Mouse (Mus musculus): ENCODE measurements around the gene Ftsj3.
"Not testable (repeated sequence)": the region's sequence is repeated elsewhere in the genome, so short reads cannot be mapped to it uniquely, and the experiment has no call there.

The Ftsj3 gene

DNA sequence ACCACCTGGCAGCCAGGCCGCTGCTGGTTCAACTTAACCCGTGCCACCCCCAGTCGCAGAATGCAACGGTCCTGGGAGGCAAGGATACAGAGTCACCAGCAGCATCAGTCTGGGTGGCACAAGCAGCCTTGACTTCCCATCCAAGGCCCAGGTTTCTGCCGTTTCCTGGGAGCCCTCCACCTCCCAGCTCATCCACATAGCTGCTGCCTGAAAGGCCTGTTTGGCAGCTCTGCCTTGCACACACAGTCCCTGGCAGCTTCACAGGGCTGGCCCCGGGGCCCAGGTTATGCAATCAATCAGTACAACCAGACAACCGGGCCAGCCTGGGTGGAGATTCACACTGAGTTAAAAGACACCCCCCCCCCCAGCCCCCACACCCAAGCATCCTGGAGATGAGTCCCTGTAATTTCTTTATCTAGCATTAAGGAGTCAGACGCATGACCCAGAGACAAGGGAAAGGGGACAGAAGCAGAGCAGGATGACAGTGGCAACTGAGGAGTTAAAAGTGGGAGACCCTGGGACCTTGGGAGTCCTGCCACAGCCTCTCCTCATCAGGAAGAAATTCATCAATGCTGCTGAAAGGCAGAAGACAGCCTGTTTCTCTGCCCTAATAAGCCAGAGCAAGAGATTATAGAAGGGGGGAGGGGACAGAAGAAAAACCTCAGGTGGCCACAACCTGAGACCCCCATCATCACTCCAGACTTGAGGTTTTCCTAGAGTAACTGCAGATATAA is 12.6 kb upstream of the Ftsj3 start:
- DNase-seq (ENCODE audit: low spot score), result peak; percentile 82

GRCm38 (mm10) chr11:106267871-106268270 is 12.0 kb upstream of the Ftsj3 start:
- no peak for DNase-seq (ENCODE audit: low spot score)

DNA sequence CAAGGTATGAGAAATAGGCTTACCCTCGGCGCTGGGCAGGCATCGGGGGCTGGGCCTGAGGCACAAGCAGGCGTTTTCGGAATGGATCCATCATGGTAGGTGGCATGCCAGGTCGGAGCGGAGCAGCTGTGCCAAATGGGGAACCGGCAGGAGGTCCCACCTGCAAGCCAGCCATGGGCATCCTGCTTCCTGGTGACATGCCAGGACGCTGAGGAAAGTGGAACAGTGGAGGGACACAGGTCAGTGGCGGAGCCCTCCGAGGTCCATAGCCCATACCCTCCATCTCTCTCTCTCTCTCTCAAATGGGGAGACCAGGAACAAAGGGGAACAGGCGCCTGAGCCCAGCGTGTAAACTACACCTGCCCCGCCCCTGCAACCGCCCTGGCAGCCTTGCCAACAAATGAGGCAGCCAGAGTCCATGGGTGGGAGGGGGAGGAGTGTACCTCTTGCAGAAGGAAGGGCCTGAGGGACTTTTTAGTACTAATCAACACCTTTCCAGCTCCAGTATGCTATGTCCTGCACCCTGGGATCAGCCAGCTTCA is 11.5 kb upstream of the Ftsj3 start:
- DNase-seq (ENCODE audit: low spot score), result no peak

- no peak for DNase-seq (ENCODE audit: low spot score)
Measured at GRCm38 (mm10) chr11:106266431-106266830, 10.6 kb upstream of the Ftsj3 start.

DNA sequence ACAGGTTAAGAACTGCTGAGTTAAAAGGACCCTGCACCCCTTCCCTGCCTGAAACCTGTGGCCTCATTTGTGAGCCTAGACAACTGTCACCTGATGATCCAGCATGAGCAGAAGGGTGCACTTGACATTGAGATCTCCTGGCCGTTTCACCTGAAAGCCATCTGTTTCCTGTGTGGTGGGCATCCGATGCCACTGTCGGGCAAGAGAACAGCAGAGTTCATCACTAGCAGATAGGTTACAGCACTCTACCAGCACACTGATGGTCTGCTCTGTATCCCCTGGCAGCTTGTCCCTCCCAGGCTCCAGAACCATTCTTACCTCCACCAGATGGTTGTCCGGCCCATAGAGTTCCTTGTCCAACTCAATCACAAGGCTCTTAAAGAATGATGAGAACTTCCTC is 9.7 kb upstream of the Ftsj3 start:
- no peak for DNase-seq (ENCODE audit: low spot score)

- no peak for DNase-seq (ENCODE audit: low spot score)
Measured at GRCm38 (mm10) chr11:106264988-106265387, 9.1 kb upstream of the Ftsj3 start.

DNA sequence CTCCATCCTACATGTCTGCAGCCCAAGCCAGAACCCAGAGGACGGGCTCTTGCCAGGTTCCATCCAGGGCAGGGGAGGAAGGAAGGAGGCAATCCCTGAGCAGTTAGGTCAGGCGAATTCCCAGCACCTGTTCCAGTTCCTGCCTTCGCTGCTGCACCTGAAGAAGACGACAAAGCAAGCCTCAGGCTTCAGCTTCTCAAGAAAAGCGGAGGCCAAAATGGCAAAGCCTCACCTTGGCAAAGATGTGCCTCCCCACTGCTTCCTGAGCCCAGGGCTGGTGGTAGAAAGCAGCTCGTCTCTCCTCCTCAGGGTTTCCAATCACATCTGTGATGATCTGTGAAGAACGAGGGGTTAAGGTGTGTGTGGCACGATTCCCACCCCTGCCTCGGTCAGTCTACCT is 8.1 kb upstream of the Ftsj3 start:
- DNase-seq (ENCODE audit: low spot score), result no peak

DNA sequence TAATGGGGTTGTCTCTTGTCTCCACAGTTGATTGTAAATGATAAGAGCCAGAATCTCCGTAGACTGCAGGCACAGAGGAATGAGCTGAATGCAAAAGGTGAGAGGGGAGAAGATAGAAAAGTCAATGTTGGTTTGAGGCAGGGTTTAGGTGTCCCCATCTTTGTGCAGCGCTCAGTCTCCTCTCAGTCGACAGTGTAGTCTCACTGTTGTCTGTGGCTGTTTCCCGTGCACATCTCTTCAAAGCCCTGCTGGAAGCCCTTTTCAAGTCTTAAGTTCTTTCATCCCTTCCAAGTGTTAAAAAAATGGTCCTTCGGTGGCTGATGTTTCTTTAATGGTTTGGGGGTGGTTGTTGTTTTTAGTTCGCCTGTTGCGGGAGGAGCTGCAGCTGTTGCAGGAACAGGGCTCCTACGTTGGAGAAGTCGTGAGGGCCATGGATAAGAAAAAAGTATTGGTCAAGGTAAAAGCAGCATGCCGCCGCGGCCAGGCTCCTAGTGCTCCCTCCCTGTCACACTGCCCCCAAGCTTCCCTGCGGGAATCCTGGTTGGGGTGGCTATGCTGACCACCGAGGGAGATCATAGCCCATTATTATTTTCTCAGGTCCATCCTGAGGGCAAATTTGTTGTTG is 5.1 kb upstream of the Ftsj3 start:
- DNase-seq (ENCODE audit: low spot score), result no peak

- DNase-seq (ENCODE audit: low spot score), result no peak
Measured at GRCm38 (mm10) chr11:106256775-106257174, 896 bp upstream of the Ftsj3 start.

DNA sequence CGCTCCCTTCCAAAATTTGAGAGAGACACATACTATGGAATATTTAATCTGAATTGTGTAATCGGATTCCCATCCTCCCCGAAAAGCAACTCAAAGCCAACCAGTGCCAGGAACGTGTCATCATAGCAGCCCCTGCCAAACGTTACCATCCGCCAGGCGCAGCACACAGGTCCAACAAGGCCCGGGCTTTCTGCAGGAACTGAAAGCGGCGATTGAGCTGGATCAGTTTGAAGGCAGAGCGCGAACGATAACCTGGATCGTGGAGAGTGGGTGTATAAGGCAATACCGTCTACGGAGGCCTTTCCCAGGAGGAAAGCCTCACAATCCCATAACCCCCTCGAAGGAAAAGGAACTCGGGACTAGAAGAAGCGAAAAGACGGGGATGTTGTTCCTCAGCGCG is 705 bp downstream of the Ftsj3 start:
- no peak for DNase-seq (ENCODE audit: low spot score)

DNA sequence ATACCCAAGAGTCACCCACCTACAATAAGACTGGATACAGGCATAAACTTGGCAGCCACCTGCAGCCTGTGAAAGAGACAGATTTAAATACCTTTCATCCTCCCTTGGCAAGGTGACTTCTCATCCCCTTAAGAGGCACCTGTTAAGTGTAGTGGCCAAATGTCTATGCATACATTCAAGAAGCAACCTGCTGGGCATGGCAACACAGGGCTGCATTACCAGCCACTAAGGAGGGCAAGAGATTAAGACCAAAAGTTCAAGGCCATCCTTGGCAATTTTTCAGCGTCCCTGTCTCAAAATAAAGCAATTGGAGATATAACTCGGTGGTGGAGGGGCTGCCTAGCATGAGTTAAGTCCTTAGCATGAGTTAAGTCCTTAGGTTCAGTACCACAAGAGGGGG is 1.1 kb downstream of the Ftsj3 start:
- no peak for DNase-seq (ENCODE audit: low spot score)

DNA sequence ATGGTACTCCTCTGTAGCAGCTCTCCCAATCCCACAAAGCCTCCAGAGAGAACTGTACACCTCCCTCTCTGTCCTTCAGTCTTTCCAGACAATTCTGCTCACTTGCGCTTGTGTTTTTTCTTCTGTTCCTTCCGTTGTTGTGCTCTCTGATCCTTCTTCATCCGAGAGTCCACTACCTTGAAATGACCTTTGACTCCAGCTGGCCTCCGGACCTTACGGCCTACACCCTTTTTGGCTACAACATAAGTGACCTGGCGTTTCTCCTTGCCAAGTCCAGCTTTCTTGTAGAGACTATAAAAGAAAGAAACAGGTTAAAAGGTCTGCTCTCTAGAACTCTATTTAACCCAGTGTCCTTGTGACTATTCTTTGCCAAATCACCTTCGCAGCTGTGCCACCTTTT is 6.6 kb downstream of the Ftsj3 start:
- no peak for DNase-seq (ENCODE audit: low spot score)

DNA sequence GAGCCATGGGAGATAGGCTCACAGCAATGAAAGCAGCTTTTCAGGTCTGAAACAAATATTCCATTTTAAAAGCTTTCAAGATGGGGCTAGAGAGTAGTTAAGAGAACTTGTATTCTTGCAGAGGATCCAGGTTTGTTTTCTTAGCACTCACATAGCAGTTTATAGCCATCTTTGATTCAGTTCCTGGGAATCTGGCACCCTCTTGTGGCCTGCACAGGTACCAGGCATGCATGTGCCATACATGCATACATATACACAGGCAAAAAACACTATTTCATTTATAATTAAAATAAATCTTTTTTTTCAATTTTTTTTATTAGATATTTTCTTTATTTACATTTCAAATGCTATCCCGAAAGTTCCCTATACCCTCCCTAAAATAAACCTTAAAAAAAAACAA is 9.0 kb downstream of the Ftsj3 start:
- no peak for DNase-seq (ENCODE audit: low spot score)

DNA sequence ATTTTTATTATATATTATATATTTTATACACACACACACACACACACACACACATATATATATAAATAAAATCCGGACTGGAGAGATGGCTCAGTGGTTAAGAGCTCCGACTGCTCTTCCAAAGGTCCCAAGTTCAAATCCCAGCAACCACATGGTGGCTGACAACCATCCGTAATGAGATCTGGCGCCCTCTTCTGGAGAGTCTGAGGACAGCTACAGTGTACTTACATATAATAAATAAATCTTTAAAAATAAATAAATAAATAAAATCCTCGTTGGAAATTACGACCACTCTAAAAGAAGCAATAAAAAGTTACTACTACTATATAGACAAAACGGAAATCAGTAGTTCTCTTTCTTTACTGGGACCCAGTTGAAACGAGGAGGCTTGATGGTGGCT is 21.9 kb downstream of the Ftsj3 start:
- not testable (repeated sequence) for DNase-seq (ENCODE audit: low spot score)

GRCm38 (mm10) chr11:106220603-106221002 is 35.3 kb downstream of the Ftsj3 start:
- no peak for DNase-seq (ENCODE audit: low spot score)

- DNase-seq (ENCODE audit: low spot score), result peak; percentile 92
Measured at GRCm38 (mm10) chr11:106216730-106217490, 39.0 kb downstream of the Ftsj3 start, which contains the start of gene Ddx42. Gene Ddx42 (plus strand): TSS chr11:106216926.

- peak; percentile 97 for DNase-seq (ENCODE audit: low spot score)
Measured at GRCm38 (mm10) chr11:106215927-106216729, 39.8 kb downstream of the Ftsj3 start, which contains the start of gene Ccdc47. Gene Ccdc47 (minus strand): TSS chr11:106216344.

GRCm38 (mm10) chr11:106215450-106215859 is 40.4 kb downstream of the Ftsj3 start:
- DNase-seq (ENCODE audit: low spot score), result no peak

DNA sequence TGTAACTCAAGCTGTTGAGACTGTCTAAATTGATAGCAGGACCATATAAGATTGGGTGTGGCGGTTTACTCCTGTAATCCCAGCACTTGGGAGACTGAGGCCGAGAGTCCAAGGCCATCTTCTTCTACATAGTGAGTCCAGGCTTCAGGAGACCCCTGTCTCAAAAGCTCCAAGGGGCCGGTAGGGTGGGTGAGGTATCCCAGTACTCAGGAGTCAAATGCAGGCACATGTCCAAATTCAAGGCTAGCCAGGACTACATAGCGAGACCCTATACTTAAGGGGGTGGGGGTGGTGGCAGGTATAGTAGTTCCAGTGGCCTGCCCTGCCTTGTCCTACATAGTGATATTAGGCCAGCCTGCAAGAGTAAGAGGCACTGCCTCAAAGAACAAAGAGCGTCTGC is 41.0 kb downstream of the Ftsj3 start:
- DNase-seq (ENCODE audit: low spot score), result no peak

GRCm38 (mm10) chr11:106212771-106213170 is 43.1 kb downstream of the Ftsj3 start:
- no peak for DNase-seq (ENCODE audit: low spot score)

- DNase-seq (ENCODE audit: low spot score), result no peak
Measured at GRCm38 (mm10) chr11:106202123-106202465, 53.8 kb downstream of the Ftsj3 start, which contains the start of gene Strada. Gene Strada (minus strand): TSS chr11:106202168.

Measured in testis, postnatal 14 days (tissue).